Mouse (Mus musculus) intestine, postnatal 0 days (tissue): ENCODE measurements around the gene Rapgef5. TPM values are rescaled to one million over a fixed set of nuclear protein-coding genes. Genes with fewer than 3 reads are reported as not detected.

Source experiments
- ATAC-seq: fragments of 200-750 bp; cut with Nextera tagmentation; 2 replicates; pipeline ENCODE4 v1.8.0; 2017; ENCODE audit warnings: mild to moderate bottlenecking, moderate TSS enrichment, moderate library complexity
- H3K27ac ChIP-seq: fragments of 300-500 bp; sonication (generic); 2 replicates; pipeline ENCODE4 v1.5.1; 2014; ENCODE audit warnings: mild to moderate bottlenecking, low read depth, low read length, moderate library complexity
- H3K27me3 ChIP-seq: fragments of 300-500 bp; sonication (generic); replicated peaks from 2 replicates; pipeline ENCODE4 v1.6.1; 2014; ENCODE audit warnings: low read length, mixed read lengths; ENCODE audit not compliant: control insufficient read depth, insufficient read depth
- H3K36me3 ChIP-seq: fragments of 300-500 bp; sonication (generic); 2 replicates; pipeline ENCODE4 v1.6.1; 2014; ENCODE audit warnings: mild to moderate bottlenecking, moderate library complexity; ENCODE audit not compliant: control insufficient read depth, insufficient read depth
- H3K4me1 ChIP-seq: fragments of 300-500 bp; sonication (generic); replicated peaks from 2 replicates; pipeline ENCODE4 v1.6.1; 2014; ENCODE audit warnings: antibody characterized with exemption, low read length, mixed read lengths; ENCODE audit not compliant: control insufficient read depth, insufficient read depth
- H3K4me2 ChIP-seq: fragments of 300-500 bp; sonication (generic); replicated peaks from 2 replicates; pipeline ENCODE4 v1.6.1; 2014; ENCODE audit warnings: low read depth, mild to moderate bottlenecking, moderate library complexity
- H3K4me3 ChIP-seq: fragments of 300-500 bp; sonication (generic); 2 replicates; pipeline ENCODE4 v1.5.1; 2014; ENCODE audit warnings: low read depth, low read length
- H3K9ac ChIP-seq: fragments of 300-500 bp; sonication (generic); 2 replicates; pipeline ENCODE4 v1.6.1; 2014; ENCODE audit warnings: mild to moderate bottlenecking, low read depth, low read length
- H3K9me3 ChIP-seq: fragments of 300-500 bp; sonication (generic); 2 replicates; pipeline ENCODE4 v1.6.1; 2016; ENCODE audit warnings: mixed run types; ENCODE audit not compliant: control insufficient read depth
- CTCF ChIP-seq: sonication (generic); IDR thresholded peaks from 2 replicates; pipeline ENCODE4 v1.5.1; 2016; ENCODE audit warnings: low read depth, mild to moderate bottlenecking, control low read depth, antibody characterized with exemption, moderate library complexity
- WGBS: fragments of 180-500 bp; shearing (Covaris S2); extraction: QIAGEN DNeasy Blood & Tissue Kit; methylation state at CpG from one replicate; pipeline ENCODE4 v1.1.7; 2014; 5-methylcytosine and 5-hydroxymethylcytosine counted together
- polyA plus RNA-seq: library from polyadenylated mRNA; unstranded; fragments of >200 nt; fragmentation: Nextera tagmentation; extraction: Ambion mirVana; gene quantifications from 2 replicates; pipeline ENCODE4 v1.2.1, GENCODE M21; 2015

Gene Rapgef5
- polyA plus RNA-seq, 1 experiment from 2014 or later, result 3.7 TPM

GRCm38 (mm10) chr12:117678916-117679315 is 162.6 kb downstream of the Rapgef5 start:
- no peak for ATAC-seq
- Histone ChIP-seq H3K4me2 (no peak overlapping the region), H3K4me1 (0 out of 2 replicates have a peak, but pooled peaks cover 3% of the 10 kb centered on the region), H3K27me3 (no peaks in the 10 kb centered on the region), H3K9ac (no peak overlapping the region), H3K4me3 (no peak overlapping the region), H3K27ac (no peak overlapping the region), H3K9me3 (no peaks in the 10 kb centered on the region), H3K36me3 (no peaks in the 10 kb centered on the region)
- 70% methylated on average over 3 of the region's 3 CpGs for WGBS
- no peak for TF ChIP-seq CTCF

- 0 out of 2 replicates have a peak, but pooled peaks cover 3% of the 10 kb centered on the region for H3K4me1 ChIP-seq
- H3K36me3 ChIP-seq, result no peaks in the 10 kb centered on the region
- no peaks in the 10 kb centered on the region for H3K9me3 ChIP-seq
- no peak overlapping the region for H3K4me3 ChIP-seq
- no peak for ATAC-seq
- no peak overlapping the region for H3K27ac ChIP-seq
- H3K4me2 ChIP-seq, result no peak overlapping the region
- WGBS, result 47% methylated on average over 4 of the region's 4 CpGs
- no peak overlapping the region for H3K9ac ChIP-seq
- no peak for TF ChIP-seq CTCF
- H3K27me3 ChIP-seq, result no peaks in the 10 kb centered on the region
Observed at GRCm38 (mm10) chr12:117679795-117680194, 163.5 kb downstream of the Rapgef5 start.

- no peak overlapping the region for H3K9ac ChIP-seq
- H3K36me3 ChIP-seq, result no peaks in the 10 kb centered on the region
- 0 out of 2 replicates have a peak, but pooled peaks cover 2% of the 10 kb centered on the region for H3K4me1 ChIP-seq
- no peak overlapping the region for H3K4me3 ChIP-seq
- no peak for ATAC-seq
- H3K27ac ChIP-seq, result no peak overlapping the region
- H3K9me3 ChIP-seq, result no peaks in the 10 kb centered on the region
- no peak overlapping the region for H3K4me2 ChIP-seq
- TF ChIP-seq CTCF, result no peak
- no peaks in the 10 kb centered on the region for H3K27me3 ChIP-seq
- 67% methylated on average over 4 of the region's 4 CpGs for WGBS
Observed at GRCm38 (mm10) chr12:117681273-117681672, 165.0 kb downstream of the Rapgef5 start.

- Histone ChIP-seq H3K9me3 (no peaks in the 10 kb centered on the region), H3K27ac (no peak overlapping the region), H3K4me3 (no peak overlapping the region), H3K9ac (no peak overlapping the region), H3K4me1 (no peaks in the 10 kb centered on the region), H3K4me2 (no peak overlapping the region), H3K27me3 (no peaks in the 10 kb centered on the region), H3K36me3 (no peaks in the 10 kb centered on the region)
- no peak for ATAC-seq
- no peak for TF ChIP-seq CTCF
- 70% methylated on average over 2 of the region's 2 CpGs for WGBS
Observed at GRCm38 (mm10) chr12:117683377-117683776, 167.1 kb downstream of the Rapgef5 start.

GRCm38 (mm10) chr12:117683984-117684383 is 167.7 kb downstream of the Rapgef5 start:
- H3K27me3 ChIP-seq, result no peaks in the 10 kb centered on the region
- 60% methylated on average over 3 of the region's 3 CpGs for WGBS
- no peak overlapping the region for H3K27ac ChIP-seq
- no peaks in the 10 kb centered on the region for H3K4me1 ChIP-seq
- no peaks in the 10 kb centered on the region; the same call in 1 of the 2 replicates for H3K36me3 ChIP-seq
- no peak for TF ChIP-seq CTCF
- H3K4me2 ChIP-seq, result no peak overlapping the region
- H3K4me3 ChIP-seq, result no peak overlapping the region
- ATAC-seq, result no peak
- no peaks in the 10 kb centered on the region for H3K9me3 ChIP-seq
- no peak overlapping the region for H3K9ac ChIP-seq

- no peak overlapping the region for H3K4me3 ChIP-seq
- 58% methylated on average over 3 of the region's 3 CpGs for WGBS
- no peak overlapping the region for H3K9ac ChIP-seq
- H3K27me3 ChIP-seq, result no peaks in the 10 kb centered on the region
- no peak for TF ChIP-seq CTCF
- no peaks in the 10 kb centered on the region for H3K9me3 ChIP-seq
- no peaks in the 10 kb centered on the region for H3K4me1 ChIP-seq
- ATAC-seq, result no peak
- no peaks in the 10 kb centered on the region; the same call in 1 of the 2 replicates for H3K36me3 ChIP-seq
- H3K4me2 ChIP-seq, result no peak overlapping the region
- no peak overlapping the region for H3K27ac ChIP-seq
Observed at GRCm38 (mm10) chr12:117684788-117685187, 168.5 kb downstream of the Rapgef5 start.

- TF ChIP-seq CTCF, result no peak
- Histone ChIP-seq H3K9ac (no peak overlapping the region), H3K27ac (no peak overlapping the region), H3K4me3 (no peak overlapping the region), H3K4me1 (no peaks in the 10 kb centered on the region), H3K9me3 (no peaks in the 10 kb centered on the region), H3K27me3 (no peaks in the 10 kb centered on the region), H3K4me2 (no peak overlapping the region), H3K36me3 (no peaks in the 10 kb centered on the region; the same call in 1 of the 2 replicates)
- ATAC-seq, result no peak
Observed at GRCm38 (mm10) chr12:117685336-117685735, 169.1 kb downstream of the Rapgef5 start.
